Mouse (Mus musculus): ENCODE measurements around the gene Klhdc8b.
A peak's percentile ranks its signal among the peaks of the same experiment; 100 is the strongest.

Gene Klhdc8b

DNA sequence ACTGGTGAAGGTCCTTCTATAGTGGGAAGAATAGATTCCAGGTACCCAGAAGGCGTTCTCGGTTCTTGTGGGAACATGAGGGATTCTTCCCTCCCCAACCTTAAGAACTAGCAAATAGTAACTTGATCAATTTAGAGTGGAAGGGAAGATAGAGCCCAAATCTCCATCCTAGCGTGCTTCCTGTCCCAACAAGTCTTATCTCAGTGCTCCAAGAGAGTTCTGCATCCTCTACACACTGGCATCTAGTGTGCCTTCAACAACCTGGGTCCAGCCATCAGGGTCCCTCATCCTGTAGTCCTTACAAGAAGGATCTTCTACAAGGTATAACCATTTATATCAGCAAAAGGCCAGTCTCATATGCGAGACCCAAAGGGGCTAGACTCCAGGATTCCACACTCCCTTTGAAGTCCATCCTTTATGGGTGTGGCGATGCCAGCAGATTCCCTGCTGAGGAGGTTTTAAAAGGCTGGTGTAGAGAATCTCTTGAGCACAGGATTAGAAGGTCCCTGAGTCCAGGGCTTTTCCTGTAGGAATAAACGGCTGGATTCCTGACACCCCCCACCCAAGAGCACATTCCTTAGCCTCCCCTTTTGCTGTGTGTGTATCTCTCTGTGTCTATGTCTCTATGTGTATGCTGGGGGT is 9.7 kb downstream of the Klhdc8b start:
- DNase-seq (ENCODE audit: low read depth, low spot score) = peak; percentile 61

DNA sequence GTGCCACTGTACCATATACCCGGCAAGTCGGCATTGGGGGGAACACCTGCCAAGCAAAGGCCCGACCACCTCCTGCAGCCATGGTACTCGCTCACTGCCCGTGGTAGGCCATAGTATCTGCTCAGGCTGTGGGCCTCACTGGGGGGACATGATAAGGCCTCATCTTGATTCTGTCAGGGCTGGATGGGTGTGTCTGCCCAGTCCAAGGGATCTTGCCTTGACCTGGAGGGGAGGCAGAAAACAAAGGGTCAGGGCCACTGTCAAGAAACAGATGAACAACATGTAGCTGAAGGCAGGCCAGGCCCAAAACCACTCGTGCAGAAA is 10.2 kb downstream of the Klhdc8b start:
- no peak for DNase-seq (ENCODE audit: low read depth, low spot score)

DNA sequence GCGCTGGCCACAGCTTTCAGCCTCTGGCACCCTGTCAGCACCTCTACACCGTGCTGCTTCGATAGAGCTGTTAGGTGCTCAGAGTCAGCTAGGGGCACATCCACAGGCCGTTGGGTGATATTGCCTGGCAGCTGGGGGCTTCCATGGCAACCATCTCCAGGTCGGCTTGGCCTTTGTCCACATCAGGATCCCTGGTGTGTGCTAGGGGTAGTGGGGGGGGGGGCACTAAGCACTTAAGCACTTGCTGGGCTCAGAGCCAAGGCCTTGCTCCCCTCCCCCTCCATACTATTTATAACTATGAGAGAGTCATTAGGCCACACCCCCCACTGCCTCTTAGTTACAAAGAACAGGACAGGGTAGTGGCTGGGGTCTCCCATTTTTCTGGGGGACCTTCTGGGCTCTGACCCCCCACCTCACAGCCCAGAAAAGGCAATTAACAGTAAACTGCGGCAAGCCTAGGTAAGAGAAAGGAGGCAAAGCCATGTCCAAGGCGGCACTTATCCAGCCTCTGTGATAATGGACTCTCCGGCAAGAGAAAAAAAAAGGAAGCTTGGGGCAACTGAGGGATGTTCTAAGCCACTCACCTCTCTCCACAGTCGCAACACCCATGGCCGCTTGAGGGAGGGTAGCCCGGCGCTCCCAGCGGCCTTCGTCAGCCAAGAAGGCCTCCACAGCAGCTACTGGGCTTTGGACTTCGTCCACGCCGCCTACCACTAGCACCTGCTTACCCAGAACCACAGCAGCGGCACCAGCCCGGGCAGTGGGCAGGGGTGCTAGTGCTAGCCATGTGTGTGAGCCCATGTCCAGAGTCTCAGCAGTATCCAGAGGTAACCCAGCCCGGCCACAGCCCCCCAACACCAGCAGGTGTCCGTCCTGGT is 10.8 kb downstream of the Klhdc8b start:
- no peak for DNase-seq (ENCODE audit: low read depth, low spot score)

DNA sequence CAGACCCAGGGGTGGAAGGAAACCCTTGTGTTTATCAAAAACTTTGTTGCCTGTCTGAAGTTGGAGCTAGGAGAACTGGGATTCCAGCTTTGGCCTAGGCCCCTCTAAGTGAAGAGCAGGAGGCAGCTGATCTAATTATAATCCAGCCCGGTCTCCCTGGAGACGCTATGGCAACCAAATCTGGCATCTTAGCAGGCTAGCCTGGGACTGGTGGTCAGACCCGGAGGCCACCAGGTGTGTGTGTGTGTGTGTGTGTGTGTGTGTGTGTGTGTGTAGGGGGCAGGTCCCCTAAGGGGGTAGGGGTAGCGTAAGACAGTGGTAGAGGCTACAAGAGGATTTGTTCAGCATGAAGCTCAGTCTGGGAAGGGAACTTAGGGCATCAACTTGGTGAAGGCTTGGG is 11.5 kb downstream of the Klhdc8b start:
- DNase-seq (ENCODE audit: low read depth, low spot score) = peak; percentile 41

DNA sequence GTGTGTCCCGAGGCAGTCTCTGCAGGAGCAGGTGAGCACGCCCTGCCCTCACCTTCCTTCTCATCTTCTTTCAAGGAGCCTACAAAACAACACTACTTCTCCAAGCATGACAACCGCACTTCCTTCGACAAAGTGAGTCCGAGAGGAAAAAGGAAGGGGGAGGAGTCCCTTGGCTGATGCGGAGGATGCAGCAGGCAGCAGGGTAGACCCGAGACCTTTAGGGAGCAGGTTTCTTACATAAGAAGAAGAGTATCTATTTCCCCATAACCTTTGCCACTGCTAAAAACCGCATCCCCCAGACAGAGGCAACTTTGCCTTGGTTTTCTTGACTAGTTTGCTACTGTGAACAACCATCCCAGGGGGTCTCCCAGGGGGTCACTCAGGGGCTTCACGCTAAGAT is 16.3 kb downstream of the Klhdc8b start:
- DNase-seq (ENCODE audit: low read depth, low spot score) = no peak

DNA sequence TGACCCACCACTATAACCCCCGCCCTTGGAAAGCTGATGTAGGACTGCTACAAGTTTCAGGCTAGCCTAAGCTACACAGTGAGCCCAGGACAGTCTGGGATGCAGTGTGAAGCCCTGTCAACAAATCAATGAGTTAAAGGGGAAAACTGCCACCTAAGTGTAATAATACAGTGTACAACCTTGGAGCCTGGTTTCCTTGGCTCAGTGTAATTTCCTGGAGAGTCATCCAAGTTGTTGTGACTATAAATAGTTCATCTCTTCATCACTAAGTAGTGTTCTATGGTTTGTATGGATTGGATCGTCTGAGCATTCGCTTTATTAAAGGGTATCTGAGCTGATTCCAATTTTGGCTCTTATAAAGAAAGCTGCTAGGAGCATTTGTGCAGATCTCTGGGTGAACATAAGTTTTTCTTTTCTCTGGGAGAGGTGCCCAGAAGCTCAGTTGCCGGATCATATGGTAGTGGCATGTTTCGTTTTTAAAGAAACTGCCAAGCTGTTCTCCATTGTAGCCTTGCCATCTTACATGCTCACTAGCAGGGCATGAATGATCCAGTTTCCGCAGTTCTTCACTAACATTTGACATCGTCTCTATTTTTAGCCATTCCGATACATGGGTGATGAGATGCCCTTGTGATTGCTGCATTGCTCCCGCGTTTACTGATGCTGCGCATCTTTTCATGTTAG is 20.0 kb downstream of the Klhdc8b start:
- DNase-seq (ENCODE audit: low read depth, low spot score) = no peak

DNA sequence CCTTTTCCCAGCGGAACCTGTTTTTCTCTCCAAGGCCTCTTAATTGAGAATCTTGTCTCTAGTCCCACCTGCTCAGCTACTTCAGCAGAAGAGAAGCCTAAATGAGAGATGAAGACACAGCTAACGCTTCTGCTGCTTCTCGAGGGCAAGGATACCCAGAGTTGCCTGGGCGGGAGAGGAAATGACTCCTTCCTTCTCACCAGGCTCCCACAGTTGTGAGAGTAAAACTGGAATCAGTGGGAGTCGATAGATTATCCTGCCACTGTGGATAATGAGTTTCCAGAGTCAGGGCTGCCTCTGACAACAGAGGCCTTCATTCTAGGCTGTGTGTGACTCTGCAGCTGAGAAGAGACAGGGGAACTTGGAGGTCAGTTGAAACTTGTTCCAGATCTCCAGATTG is 20.9 kb downstream of the Klhdc8b start:
- no peak for DNase-seq (ENCODE audit: low read depth, low spot score)

DNA sequence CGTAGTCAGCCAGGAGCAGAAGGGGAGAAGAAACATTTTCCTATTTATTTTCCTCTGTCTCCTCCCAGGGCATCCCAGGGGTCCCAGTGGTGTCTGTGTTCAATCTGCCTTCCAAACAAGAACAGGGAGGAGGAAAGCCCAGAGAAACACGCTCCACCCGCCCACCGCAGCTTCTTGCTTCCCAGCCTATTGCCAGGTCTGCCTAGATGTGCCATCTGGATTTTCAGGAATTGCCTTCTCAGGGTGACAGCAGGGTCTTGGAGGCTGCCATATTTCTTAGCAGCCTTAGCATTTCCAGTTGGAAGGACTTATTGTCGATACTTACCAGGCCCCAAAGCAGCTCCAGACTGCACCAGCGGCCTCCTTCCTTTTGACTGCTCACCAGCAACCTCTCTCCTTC is 22.2 kb downstream of the Klhdc8b start:
- DNase-seq (ENCODE audit: low read depth, low spot score) = no peak

DNA sequence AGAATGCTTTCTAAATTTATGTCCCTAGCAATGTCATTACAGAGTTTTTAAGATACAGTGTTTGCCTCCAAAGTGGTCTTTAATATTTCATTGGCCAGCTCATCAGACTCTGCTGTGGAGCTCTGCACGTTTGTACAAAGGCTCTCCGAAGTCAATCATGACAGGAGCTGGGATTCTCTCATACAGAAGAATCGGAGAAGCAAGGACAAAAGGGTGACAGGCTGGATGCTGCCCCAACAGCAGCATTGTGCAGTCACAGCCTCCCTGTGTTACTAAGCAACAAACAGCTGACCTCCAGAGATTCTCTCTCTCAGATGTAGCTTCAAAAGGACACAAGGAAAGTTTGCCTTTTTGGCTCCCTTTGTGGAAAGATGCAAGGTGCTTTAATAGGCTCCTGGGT is 25.2 kb downstream of the Klhdc8b start, which contains the start of gene BC048562:
TSS of gene BC048562 (plus strand) at position 301 of the 400 bp plus-strand sequence.
- DNase-seq (ENCODE audit: low read depth, low spot score) = no peak

DNA sequence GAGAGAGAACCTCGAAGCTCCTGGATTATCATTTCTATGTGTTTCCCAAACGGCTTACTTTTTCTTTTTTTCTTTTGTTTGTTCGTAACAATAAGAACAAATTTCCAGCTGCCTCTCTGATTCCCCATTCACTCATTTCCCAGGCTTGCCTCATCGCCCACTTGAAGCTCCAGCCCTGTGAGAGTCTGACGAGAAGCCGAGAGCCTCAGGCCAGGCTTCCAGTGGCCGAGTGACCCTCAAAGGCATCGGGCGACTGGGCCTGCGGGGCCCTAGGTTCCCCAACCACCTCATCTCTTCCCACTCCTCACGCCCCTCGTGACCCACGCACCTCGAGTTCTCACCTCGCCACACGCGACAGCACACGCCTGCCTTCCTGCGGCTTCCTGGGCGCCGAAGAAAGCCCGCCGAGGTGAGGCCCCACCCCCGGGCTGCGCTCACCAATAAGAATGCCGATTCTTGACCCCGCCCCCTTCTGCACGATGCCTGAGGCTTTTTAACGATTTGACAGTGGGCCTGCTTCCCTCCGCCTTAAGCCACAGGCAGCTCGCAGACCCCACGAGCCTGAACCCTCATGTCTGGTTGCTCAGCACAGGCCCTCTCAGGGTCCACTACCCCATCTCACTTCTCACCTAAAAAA is 29.8 kb downstream of the Klhdc8b start:
- peak; percentile 93 for DNase-seq (ENCODE audit: low read depth, low spot score)

DNA sequence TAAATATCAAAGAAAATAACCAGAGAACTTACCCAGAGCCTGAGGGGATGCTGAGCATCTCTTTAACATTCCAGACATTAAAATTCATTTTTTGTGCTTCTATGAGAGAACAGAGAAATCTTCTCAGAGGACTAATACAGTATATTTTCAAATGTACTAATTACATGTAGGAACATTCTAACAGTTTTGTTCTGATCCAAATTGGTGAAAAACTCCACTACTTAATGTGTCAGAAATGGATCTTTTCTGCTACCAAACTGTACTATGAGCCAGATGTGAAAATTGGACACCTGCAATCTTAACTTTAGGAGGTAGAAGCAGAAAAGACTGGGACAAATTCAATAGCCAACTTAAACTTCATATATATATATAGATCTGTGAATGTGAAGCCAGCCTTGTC is 33.0 kb downstream of the Klhdc8b start, which contains the start of gene Ccdc36:
TSS of gene Ccdc36 (minus strand) at position 101 of the 400 bp plus-strand sequence.
- no peak for DNase-seq (ENCODE audit: low read depth, low spot score)

DNA sequence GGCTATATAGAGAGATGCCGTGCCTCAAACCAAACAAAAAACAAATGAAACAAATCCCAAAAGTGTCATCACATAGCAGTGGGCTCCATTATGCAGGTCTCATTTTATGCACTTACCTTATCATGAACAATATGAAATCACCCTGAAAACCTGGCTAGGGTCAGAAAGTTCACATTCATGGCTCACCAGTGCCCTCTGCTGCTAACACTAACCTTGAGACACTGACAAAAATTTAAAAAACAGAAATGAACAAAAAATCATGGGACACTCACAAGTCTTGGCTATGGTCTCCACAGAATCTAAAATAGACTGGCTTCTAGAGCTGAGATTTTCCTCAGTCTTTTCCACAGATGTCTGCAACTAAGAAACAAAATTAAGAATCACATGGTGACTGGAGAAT is 49.2 kb downstream of the Klhdc8b start:
- DNase-seq (ENCODE audit: low read depth, low spot score) = no peak

DNA sequence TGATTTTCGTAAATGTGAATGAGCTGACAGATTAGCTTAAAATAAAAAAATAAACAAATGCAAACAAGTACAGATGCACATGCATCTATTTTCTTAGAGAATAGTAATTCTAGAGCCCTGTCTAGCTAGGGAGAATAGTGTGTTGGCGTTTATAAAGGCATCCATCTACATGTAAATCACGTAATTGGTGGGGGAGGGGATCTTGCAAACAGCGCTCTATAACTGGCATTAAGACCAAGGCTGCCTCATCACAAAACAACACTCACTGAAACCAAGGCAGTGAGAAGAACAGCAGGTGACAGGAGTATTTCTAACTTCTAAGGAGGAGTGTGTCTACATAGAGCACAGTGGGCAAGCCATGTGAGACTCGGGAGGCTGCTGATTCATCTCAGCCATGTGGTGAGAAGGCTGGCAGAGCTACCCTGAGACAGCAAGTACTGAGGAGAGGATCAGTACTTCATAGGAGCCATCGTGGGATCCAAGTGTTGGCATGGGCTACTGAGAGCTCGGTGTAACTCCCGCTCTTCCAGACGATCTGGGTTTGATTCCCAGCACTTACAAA is 49.9 kb downstream of the Klhdc8b start:
- DNase-seq (ENCODE audit: low read depth, low spot score) = no peak

DNA sequence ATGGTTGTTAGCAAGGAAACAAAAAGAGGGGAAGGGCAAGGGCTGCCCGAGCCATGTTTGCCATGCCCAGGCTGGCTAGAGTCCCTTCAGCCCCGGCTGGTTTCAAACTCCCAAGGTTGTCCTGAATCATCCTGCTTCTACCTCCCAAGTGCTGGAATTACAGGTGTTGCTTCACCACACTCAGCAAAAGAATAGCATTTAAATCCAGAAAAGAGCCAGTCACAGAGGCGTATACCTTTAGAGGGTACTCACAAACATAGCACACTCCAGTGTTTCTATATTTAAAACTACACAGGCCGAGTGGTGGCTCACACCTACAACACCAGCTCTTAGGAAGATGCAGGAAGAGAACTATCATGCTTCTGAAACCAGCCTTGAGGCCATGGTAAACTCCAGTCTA is 51.8 kb downstream of the Klhdc8b start:
- DNase-seq (ENCODE audit: low read depth, low spot score) = no peak

DNA sequence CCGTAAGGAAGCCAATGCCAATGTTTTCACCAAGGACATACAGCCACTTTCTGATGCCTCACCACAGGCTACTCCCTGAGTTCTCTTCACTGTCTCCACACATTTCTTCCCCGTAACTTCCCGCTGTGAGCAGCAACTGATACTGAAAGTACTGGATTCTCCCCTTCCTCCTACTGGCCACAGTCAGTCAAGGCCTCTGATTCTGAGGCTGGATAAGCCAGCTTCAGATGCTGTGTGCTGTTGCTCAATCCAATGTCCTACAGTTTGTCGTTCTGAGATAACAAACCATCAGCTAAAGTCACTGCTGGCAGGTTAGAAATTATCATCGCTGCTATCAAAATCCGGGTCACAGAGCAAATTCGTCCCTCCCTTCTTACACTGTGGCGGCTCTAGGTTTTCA is 56.9 kb downstream of the Klhdc8b start:
- peak; percentile 47 for DNase-seq (ENCODE audit: low read depth, low spot score)

DNA sequence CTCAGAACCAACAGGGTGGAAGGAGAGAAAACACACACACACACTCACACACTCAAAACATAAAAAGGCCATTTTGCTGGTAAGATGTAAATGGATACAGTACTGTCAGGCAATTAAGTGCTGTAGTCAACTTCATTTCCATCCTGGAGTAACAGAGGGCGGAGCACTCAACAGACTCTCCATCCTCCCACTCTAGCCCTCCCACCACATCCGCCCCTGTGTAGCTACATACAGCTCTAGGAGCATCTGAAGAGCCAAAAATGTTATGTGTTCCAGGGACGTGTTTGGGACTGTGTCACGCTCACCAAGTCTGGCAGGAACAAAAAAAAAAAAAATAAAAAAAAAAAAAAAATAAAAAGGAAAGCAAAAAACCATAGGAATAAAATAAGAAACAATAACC is 58.3 kb downstream of the Klhdc8b start:
- no peak for DNase-seq (ENCODE audit: low read depth, low spot score)

DNA sequence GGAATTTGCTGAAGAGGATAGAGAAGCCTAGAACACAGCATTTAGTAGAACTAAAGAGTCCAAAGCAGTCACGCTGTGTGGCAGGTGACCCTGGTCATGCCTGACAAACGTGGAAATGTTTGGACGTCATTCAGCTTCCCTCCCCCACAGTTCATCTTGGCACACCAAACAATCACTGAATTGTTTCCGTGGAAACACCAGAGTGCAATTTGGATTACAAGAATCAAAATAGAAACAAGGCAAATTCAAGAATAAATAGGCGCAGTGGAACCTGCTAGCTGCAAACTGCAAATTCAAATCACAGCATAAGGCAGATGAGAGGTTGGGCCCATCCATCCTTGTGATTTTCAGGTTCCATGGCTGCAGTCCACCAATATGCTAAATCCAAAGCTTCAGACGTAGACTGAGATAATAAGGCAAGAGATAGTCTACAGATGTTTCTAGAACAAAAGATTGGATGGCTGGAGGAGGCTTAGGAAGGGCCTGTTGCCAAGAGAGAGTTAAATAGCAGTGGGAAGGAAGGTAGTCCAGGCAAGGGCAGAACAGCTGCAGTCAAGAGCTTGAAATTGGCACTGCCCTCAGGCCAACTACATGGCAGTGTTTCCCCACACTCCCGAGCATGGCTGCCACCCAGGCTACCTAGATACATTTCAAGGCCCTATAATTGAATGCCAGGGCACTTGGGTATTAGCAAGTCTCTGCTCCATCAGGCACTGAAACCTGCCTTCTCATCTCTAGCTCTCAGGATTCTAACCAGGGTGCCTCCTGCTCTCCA is 60.0 kb downstream of the Klhdc8b start:
- DNase-seq (ENCODE audit: low read depth, low spot score) = no peak

DNA sequence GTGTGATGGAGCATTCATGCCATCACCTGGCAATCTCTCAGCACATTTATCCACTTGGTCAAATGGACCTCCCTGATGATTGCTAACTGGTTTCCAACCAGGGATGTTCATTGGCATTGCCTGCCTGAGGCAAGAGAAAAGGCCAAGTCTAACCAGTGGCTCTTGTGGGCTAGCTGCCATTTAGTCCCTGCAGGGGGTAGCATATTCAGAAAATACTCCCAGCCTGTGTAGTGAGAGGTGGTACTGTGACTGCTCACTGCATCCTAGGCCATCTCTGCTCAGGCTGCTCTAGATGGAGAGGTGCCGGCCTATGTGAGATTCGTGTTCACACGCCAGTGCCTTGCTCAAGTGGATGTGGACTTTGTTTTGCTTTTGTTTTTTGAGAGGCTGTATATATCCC is 63.1 kb downstream of the Klhdc8b start:
- DNase-seq (ENCODE audit: low read depth, low spot score) = no peak
